Mouse (Mus musculus) intestine, postnatal 0 days (tissue): ENCODE data around the gene Cox14. TPM values are rescaled to one million over a fixed set of nuclear protein-coding genes. Genes with fewer than 3 reads are reported as not detected.

Experiments used
- ATAC-seq: fragments of 200-750 bp; cut with Nextera tagmentation; 2 replicates; pipeline ENCODE4 v1.8.0; 2017; ENCODE audit warnings: mild to moderate bottlenecking, moderate TSS enrichment, moderate library complexity
- H3K27ac ChIP-seq: fragments of 300-500 bp; sonication (generic); 2 replicates; pipeline ENCODE4 v1.5.1; 2014; ENCODE audit warnings: mild to moderate bottlenecking, low read depth, low read length, moderate library complexity
- H3K27me3 ChIP-seq: fragments of 300-500 bp; sonication (generic); replicated peaks from 2 replicates; pipeline ENCODE4 v1.6.1; 2014; ENCODE audit warnings: low read length, mixed read lengths; ENCODE audit not compliant: control insufficient read depth, insufficient read depth
- H3K36me3 ChIP-seq: fragments of 300-500 bp; sonication (generic); 2 replicates; pipeline ENCODE4 v1.6.1; 2014; ENCODE audit warnings: mild to moderate bottlenecking, moderate library complexity; ENCODE audit not compliant: control insufficient read depth, insufficient read depth
- H3K4me1 ChIP-seq: fragments of 300-500 bp; sonication (generic); replicated peaks from 2 replicates; pipeline ENCODE4 v1.6.1; 2014; ENCODE audit warnings: antibody characterized with exemption, low read length, mixed read lengths; ENCODE audit not compliant: control insufficient read depth, insufficient read depth
- H3K4me2 ChIP-seq: fragments of 300-500 bp; sonication (generic); replicated peaks from 2 replicates; pipeline ENCODE4 v1.6.1; 2014; ENCODE audit warnings: low read depth, mild to moderate bottlenecking, moderate library complexity
- H3K4me3 ChIP-seq: fragments of 300-500 bp; sonication (generic); 2 replicates; pipeline ENCODE4 v1.5.1; 2014; ENCODE audit warnings: low read depth, low read length
- H3K9ac ChIP-seq: fragments of 300-500 bp; sonication (generic); 2 replicates; pipeline ENCODE4 v1.6.1; 2014; ENCODE audit warnings: mild to moderate bottlenecking, low read depth, low read length
- H3K9me3 ChIP-seq: fragments of 300-500 bp; sonication (generic); 2 replicates; pipeline ENCODE4 v1.6.1; 2016; ENCODE audit warnings: mixed run types; ENCODE audit not compliant: control insufficient read depth
- CTCF ChIP-seq: sonication (generic); IDR thresholded peaks from 2 replicates; pipeline ENCODE4 v1.5.1; 2016; ENCODE audit warnings: low read depth, mild to moderate bottlenecking, control low read depth, antibody characterized with exemption, moderate library complexity
- WGBS: fragments of 180-500 bp; shearing (Covaris S2); extraction: QIAGEN DNeasy Blood & Tissue Kit; methylation state at CpG from one replicate; pipeline ENCODE4 v1.1.7; 2014; 5-methylcytosine and 5-hydroxymethylcytosine counted together
- polyA plus RNA-seq: library from polyadenylated mRNA; unstranded; fragments of >200 nt; fragmentation: Nextera tagmentation; extraction: Ambion mirVana; gene quantifications from 2 replicates; pipeline ENCODE4 v1.2.1, GENCODE M21; 2015

The Cox14 gene
- polyA plus RNA-seq, 1 experiment from 2014 or later: 298 TPM

DNA sequence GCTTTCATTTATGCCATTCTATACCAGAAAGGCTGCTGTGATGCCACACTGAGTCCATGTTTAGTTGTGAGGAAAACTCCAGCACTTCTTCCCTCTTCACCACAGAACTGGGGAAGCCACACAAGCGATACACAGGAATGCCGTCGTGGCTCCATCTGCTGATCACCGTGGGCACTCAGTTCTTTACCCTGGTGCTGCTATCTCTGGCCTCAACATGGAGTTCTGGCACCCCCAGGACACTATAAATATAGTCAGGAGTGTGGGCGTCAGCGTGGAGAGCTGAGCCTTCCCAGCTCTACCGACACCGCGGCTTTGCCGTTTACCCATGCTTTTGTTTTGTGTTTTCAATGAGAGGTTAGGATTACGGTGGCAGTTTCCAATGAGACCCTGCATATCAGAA lies 11.3 kb downstream of the Cox14 start:
- H3K9ac ChIP-seq: no peak overlapping the region
- H3K27ac ChIP-seq: no peak overlapping the region
- no peak overlapping the region for H3K4me3 ChIP-seq
- ATAC-seq: no peak
- no peaks in the 10 kb centered on the region for H3K27me3 ChIP-seq
- H3K9me3 ChIP-seq: no peaks in the 10 kb centered on the region
- H3K4me1 ChIP-seq: no peaks in the 10 kb centered on the region
- TF ChIP-seq CTCF: no peak
- H3K4me2 ChIP-seq: no peak overlapping the region
- peaks cover 41% of the 10 kb centered on the region for H3K36me3 ChIP-seq
- WGBS: 91% methylated on average over 11 of the region's 11 CpGs

DNA sequence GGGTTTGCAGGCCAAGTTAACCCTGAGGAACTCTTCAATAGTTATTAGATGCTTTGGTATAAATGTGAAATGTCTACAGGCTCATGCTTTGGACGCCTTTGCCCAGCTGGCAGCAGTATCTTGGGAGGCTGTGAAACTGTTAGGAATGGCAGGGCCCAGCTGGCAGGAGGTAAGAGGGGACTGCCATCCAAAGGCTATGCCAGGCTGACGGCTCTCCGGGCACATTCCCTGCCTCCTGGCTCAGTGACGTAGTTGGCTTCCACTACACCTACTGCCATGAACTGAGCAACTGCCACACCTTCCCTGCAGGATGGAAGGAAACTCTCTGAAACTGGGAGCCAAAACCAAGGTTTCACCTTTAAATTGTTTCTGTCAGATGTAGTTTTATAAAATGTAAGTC lies 14.8 kb downstream of the Cox14 start:
- no peaks in the 10 kb centered on the region for H3K9me3 ChIP-seq
- no peak overlapping the region for H3K27ac ChIP-seq
- H3K27me3 ChIP-seq: no peaks in the 10 kb centered on the region
- H3K4me1 ChIP-seq: no peaks in the 10 kb centered on the region
- WGBS: 95% methylated on average over 4 of the region's 4 CpGs
- ATAC-seq: no peak
- H3K4me3 ChIP-seq: no peak overlapping the region
- no peak overlapping the region for H3K4me2 ChIP-seq
- no peak overlapping the region for H3K9ac ChIP-seq
- H3K36me3 ChIP-seq: peaks cover 47% of the 10 kb centered on the region
- no peak for TF ChIP-seq CTCF

DNA sequence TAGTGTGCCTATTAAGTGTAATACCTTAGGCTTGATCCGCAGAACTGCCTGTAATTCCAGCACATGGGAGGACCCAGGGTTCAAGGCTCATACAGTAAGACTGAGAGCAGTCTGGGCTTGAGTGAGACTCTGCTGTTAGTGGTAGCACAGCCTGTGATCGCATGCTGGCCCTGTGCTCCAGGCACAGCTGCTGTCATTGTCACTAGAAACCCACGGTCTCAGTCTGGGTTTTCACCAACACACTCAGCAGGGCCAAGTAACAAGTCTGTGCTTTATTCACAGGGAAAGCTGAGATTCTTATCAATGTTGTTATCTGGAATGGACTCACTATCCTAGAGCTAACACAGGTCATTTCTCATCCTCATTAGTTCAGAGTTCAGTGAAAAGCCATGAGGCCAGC lies 28.8 kb downstream of the Cox14 start:
- Histone ChIP-seq H3K27me3 (no peaks in the 10 kb centered on the region), H3K4me3 (no peak overlapping the region), H3K27ac (no peak overlapping the region), H3K4me1 (no peaks in the 10 kb centered on the region), H3K4me2 (no peak overlapping the region), H3K9me3 (no peaks in the 10 kb centered on the region), H3K36me3 (no peaks in the 10 kb centered on the region), H3K9ac (no peak overlapping the region)
- WGBS: 66% methylated on average over 3 of the region's 3 CpGs
- no peak for TF ChIP-seq CTCF
- ATAC-seq: no peak

DNA sequence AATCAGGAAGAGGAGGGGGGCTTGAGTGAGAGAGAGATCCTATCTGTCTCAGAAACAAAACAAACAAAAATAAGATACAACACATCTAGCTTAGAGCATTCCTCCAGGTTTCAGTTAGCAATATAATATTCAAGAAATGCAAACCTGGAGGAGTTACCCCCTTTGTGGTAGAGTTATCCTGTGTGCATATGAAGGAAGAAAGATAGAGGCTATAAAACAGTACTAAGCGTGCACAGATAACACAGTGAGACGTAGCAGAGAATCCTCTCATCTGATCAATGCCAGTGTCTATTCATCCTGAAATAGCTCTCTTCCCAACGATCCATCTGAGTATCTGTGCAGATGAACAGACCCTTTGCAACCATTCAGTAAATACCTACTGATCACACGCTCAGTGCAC lies 42.0 kb downstream of the Cox14 start:
- no peaks in the 10 kb centered on the region; the same call in 1 of the 2 replicates for H3K4me1 ChIP-seq
- H3K27ac ChIP-seq: no peak overlapping the region
- no peaks in the 10 kb centered on the region for H3K9me3 ChIP-seq
- no peak overlapping the region for H3K4me2 ChIP-seq
- no peaks in the 10 kb centered on the region for H3K27me3 ChIP-seq
- no peak overlapping the region for H3K9ac ChIP-seq
- no peak overlapping the region for H3K4me3 ChIP-seq
- WGBS: 69% methylated on average over 4 of the region's 4 CpGs
- no peak for ATAC-seq
- H3K36me3 ChIP-seq: no peaks in the 10 kb centered on the region; the same call in 1 of the 2 replicates
- TF ChIP-seq CTCF: no peak

DNA sequence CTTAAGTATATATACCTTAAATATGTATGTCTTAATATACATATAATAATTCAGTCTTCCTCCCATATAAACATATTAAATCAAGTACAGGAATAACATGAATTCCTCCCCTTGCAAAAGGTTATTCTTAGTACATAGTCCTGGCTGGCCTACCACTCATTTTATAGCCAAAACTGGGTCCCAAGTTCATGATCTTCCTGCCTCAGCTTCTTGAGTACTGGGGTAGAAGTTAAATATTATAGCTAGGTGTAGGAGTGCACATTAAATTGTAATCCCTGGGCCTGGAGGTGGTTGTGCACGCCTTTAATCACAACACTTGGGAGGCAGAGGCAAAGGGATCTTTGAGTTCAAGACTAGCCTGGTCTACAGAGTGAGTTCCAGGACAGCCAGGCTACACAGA lies 43.3 kb downstream of the Cox14 start:
- Histone ChIP-seq H3K9me3 (no peaks in the 10 kb centered on the region), H3K4me2 (no peak overlapping the region), H3K4me3 (no peak overlapping the region), H3K9ac (no peak overlapping the region), H3K27me3 (no peaks in the 10 kb centered on the region), H3K36me3 (no peaks in the 10 kb centered on the region; the same call in 1 of the 2 replicates), H3K4me1 (no peaks in the 10 kb centered on the region; the same call in 1 of the 2 replicates), H3K27ac (no peak overlapping the region)
- ATAC-seq: no peak
- no peak for TF ChIP-seq CTCF
- WGBS: 73% methylated on average over 1 of the region's 1 CpGs

DNA sequence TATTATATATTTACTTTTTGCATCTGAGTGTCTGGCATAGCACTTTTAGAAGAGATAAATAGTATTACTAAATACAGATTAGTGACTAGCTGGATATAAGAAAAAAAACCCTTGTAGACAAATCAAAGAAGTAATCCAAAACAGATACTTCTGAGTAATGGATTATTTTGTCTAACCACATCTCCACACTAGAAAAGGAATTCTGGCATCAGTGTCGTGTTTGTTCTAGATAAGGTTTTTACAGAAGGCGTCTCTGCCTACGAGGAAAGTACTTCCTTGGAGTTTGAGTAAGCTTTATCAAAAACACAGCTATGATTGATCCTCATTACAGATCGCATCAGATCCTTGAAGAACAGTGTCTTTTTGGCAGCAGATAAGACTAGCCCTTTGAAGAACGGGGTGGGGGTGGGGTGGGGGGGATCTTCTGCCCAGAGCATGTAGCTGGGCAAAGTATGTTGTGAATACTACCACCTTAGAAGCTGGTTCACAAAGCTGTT lies 45.6 kb downstream of the Cox14 start:
- Histone ChIP-seq H3K4me2 (peak overlapping the region; percentile 92), H3K27me3 (no peaks in the 10 kb centered on the region), H3K4me1 (no peaks in the 10 kb centered on the region; the same call in 1 of the 2 replicates), H3K27ac (peak overlapping the region; percentile 82; the same call in 1 of the 2 replicates), H3K36me3 (no peaks in the 10 kb centered on the region), H3K9me3 (no peaks in the 10 kb centered on the region), H3K9ac (peak overlapping the region; percentile 73), H3K4me3 (peak overlapping the region; percentile 84)
- WGBS: 4% methylated on average over 5 of the region's 5 CpGs
- TF ChIP-seq CTCF: no peak
- ATAC-seq: no peak
